Mouse (Mus musculus): ENCODE data around the gene Etv5.

- 0 out of 2 replicates have a peak, but pooled peaks have one; percentile 57 for TF ChIP-seq EP300 (IDR thresholded peaks at IDR 0.05; ENCODE audit: low read length)
- TF ChIP-seq IRF4 (IDR thresholded peaks at IDR 0.05; ENCODE audit: low read depth, low read length): no peak
- no peak for TF ChIP-seq CTCF (conservative IDR thresholded peaks at IDR 0.05 in 1 of 2, IDR thresholded peaks at IDR 0.05 in 1 of 2; ENCODE audit: low read depth in 2 of 2, low read length in 2 of 2)
Measured at GRCm38 (mm10) chr16:22417044-22417443, 22.5 kb downstream of the Etv5 start.

All from CH12.LX (cell line).